Mouse (Mus musculus) midbrain, embryonic 11.5 days (tissue): Measurements from ENCODE around the gene Dpm1. TPM values are rescaled to one million over a fixed set of nuclear protein-coding genes. Genes with fewer than 3 reads are reported as not detected.

Experiments
- ATAC-seq: fragments of 200-750 bp; cut with Nextera tagmentation; 2 replicates; pipeline ENCODE4 v1.8.0; 2017; ENCODE audit warnings: moderate TSS enrichment, moderate library complexity; ENCODE audit not compliant: low FRiP score
- DNase-seq: peaks from one replicate; pipeline ENCODE4 v3.0.0; 2015; ENCODE audit warnings: low spot score; ENCODE audit errors: missing footprints
- H3K27ac ChIP-seq: fragments of 300-500 bp; sonication (generic); 2 replicates; pipeline ENCODE4 v1.5.1; 2014; ENCODE audit warnings: low read depth, low read length
- H3K27me3 ChIP-seq: fragments of 300-500 bp; sonication (generic); 2 replicates; pipeline ENCODE4 v1.6.1; 2014; ENCODE audit warnings: mild to moderate bottlenecking, low read length, moderate library complexity, mixed read lengths; ENCODE audit not compliant: control insufficient read depth, insufficient read depth
- H3K36me3 ChIP-seq: fragments of 300-500 bp; sonication (generic); 2 replicates; pipeline ENCODE4 v1.6.1; 2014; ENCODE audit warnings: mild to moderate bottlenecking, low read length, moderate library complexity, mixed read lengths; ENCODE audit not compliant: control insufficient read depth, insufficient read depth
- H3K4me1 ChIP-seq: fragments of 300-500 bp; sonication (generic); 2 replicates; pipeline ENCODE4 v1.6.1; 2014; ENCODE audit warnings: low read length; ENCODE audit not compliant: control insufficient read depth, insufficient read depth
- H3K4me2 ChIP-seq: fragments of 300-500 bp; sonication (generic); 2 replicates; pipeline ENCODE4 v1.6.1; 2014; ENCODE audit warnings: mild to moderate bottlenecking, moderate library complexity
- H3K4me3 ChIP-seq: fragments of 300-500 bp; sonication (generic); 2 replicates; pipeline ENCODE4 v1.5.1; 2014; ENCODE audit warnings: low read depth, low read length
- H3K9ac ChIP-seq: fragments of 300-500 bp; sonication (generic); 2 replicates; pipeline ENCODE4 v1.6.1; 2014; ENCODE audit warnings: low read length
- H3K9me3 ChIP-seq: fragments of 300-500 bp; sonication (generic); 2 replicates; pipeline ENCODE4 v1.6.1; 2016; ENCODE audit warnings: low read length; ENCODE audit not compliant: control insufficient read depth
- WGBS: fragments of 180-500 bp; shearing (Covaris S2); extraction: QIAGEN DNeasy Blood & Tissue Kit; methylation state at CpG from one replicate; pipeline ENCODE4 v1.1.7; 2014; 5-methylcytosine and 5-hydroxymethylcytosine counted together
- polyA plus RNA-seq: library from polyadenylated mRNA; unstranded; fragments of >200 nt; fragmentation: Nextera tagmentation; extraction: Ambion mirVana; gene quantifications from 2 replicates; pipeline ENCODE4 v1.2.1, GENCODE M21; 2014

The Dpm1 gene
- polyA plus RNA-seq, 1 experiment from 2014 or later: 75.4 TPM

DNA sequence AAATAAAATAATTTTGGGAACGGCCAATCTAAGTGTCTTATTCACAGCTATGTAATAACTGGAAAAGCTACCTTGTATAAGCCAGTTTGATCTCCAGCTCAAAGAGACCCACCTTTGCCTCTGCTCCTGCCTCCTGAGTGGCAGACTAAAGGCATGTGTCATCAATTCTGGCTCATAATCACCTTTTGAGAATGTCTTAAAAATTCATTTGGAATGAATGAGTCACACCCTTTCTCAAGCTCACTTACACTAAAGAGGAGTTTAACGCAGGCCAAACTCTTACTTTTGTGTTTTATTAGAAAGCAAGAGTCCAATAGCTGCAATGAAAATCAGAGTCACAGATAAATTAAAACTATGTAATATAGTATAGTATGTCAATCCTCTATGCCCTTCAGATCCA lies 38.5 kb downstream of the Dpm1 start:
- Histone ChIP-seq H3K4me1 (peaks cover 1% of the 10 kb centered on the region; the same call in 1 of the 2 replicates), H3K27me3 (no peaks in the 10 kb centered on the region), H3K36me3 (peaks cover 5% of the 10 kb centered on the region; the same call in 1 of the 2 replicates), H3K9ac (no peak overlapping the region), H3K4me3 (no peak overlapping the region), H3K4me2 (no peak overlapping the region), H3K27ac (no peak overlapping the region), H3K9me3 (no peaks in the 10 kb centered on the region)
- no peak for ATAC-seq
- DNase-seq: no peak
- 96% methylated on average over 2 of the region's 2 CpGs for WGBS

DNA sequence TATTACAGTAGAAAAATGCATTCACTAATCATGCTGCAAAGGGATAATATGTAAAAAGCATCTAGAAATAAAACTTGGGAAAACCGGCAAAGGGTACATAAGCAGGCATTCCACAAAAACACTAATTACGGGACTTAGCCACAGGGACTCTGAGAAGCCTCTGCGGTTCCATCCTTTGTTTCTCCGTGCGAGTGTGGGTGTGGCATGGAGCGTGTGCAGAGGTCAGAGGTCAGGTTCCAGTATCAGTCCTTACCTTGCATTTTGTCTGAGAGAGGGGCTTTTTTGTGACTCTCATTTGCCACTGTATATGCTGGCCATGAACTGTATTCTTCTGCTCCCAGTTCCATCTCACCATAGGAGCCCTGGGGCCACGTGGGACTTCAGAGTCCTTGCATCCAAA lies 54.4 kb downstream of the Dpm1 start:
- Histone ChIP-seq H3K27me3 (no peaks in the 10 kb centered on the region), H3K36me3 (0 out of 2 replicates have a peak, but pooled peaks cover 3% of the 10 kb centered on the region), H3K4me3 (no peak overlapping the region), H3K9ac (no peak overlapping the region), H3K9me3 (no peaks in the 10 kb centered on the region), H3K4me2 (no peak overlapping the region), H3K27ac (no peak overlapping the region), H3K4me1 (no peaks in the 10 kb centered on the region)
- WGBS: 40% methylated on average over 7 of the region's 7 CpGs
- DNase-seq: no peak
- no peak for ATAC-seq

DNA sequence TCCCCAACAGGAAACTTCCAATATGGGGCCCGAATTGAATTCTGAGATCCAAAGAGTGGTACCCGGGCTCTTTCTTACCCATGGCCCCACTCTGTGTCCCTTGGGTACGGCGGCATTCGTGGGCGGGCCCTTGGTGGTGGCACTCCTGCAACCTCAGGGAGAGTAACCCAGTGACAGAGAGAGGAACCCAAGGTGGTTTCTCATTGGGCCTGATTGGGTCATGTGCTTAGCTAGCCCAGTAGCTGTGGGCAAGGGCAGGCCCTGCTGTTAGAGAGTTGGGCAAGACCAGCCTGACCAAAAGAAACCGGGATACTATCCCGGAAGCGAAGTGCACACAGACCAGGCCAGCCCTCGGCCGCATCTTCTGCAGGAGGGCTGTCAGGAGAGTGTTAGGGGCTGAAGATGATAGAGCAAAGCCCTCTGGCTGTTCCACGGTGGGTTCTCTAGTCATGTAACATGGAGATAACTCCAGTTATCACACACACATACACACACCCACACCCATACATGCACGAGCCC lies 60.2 kb downstream of the Dpm1 start:
- Histone ChIP-seq H3K9ac (no peak overlapping the region), H3K27ac (no peak overlapping the region), H3K36me3 (no peaks in the 10 kb centered on the region), H3K9me3 (no peaks in the 10 kb centered on the region), H3K4me3 (no peak overlapping the region), H3K27me3 (no peaks in the 10 kb centered on the region), H3K4me2 (peak overlapping the region; percentile 20; the same call in 1 of the 2 replicates), H3K4me1 (peaks cover 27% of the 10 kb centered on the region)
- WGBS: 11% methylated on average over 13 of the region's 13 CpGs
- DNase-seq: peak; percentile 89
- ATAC-seq: peak; percentile 64

DNA sequence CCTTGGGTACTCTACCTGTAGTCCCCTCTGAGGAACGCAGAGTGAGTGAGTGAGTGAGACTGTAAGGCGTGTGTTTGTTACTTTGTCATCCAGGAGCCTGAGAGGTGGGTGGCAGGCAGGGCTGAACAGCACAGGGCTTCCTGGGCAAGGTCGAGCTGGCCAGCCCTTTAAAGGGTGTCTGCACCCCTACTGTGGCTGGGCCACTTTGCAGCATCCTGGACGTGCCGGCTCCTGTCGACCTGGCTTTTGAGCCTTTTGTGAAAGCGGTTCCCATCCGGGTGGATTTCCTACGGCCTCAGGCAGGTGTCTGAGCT lies 60.6 kb downstream of the Dpm1 start:
- no peak overlapping the region for H3K27ac ChIP-seq
- H3K9ac ChIP-seq: no peak overlapping the region
- H3K27me3 ChIP-seq: no peaks in the 10 kb centered on the region
- peak overlapping the region; percentile 20; the same call in 1 of the 2 replicates for H3K4me2 ChIP-seq
- H3K4me1 ChIP-seq: peaks cover 27% of the 10 kb centered on the region
- 3% methylated on average over 9 of the region's 9 CpGs for WGBS
- no peak overlapping the region for H3K4me3 ChIP-seq
- DNase-seq (no peak), ATAC-seq (0 out of 2 replicates have a peak, but pooled peaks have one; percentile 1)
- H3K36me3 ChIP-seq: no peaks in the 10 kb centered on the region
- no peaks in the 10 kb centered on the region for H3K9me3 ChIP-seq

DNA sequence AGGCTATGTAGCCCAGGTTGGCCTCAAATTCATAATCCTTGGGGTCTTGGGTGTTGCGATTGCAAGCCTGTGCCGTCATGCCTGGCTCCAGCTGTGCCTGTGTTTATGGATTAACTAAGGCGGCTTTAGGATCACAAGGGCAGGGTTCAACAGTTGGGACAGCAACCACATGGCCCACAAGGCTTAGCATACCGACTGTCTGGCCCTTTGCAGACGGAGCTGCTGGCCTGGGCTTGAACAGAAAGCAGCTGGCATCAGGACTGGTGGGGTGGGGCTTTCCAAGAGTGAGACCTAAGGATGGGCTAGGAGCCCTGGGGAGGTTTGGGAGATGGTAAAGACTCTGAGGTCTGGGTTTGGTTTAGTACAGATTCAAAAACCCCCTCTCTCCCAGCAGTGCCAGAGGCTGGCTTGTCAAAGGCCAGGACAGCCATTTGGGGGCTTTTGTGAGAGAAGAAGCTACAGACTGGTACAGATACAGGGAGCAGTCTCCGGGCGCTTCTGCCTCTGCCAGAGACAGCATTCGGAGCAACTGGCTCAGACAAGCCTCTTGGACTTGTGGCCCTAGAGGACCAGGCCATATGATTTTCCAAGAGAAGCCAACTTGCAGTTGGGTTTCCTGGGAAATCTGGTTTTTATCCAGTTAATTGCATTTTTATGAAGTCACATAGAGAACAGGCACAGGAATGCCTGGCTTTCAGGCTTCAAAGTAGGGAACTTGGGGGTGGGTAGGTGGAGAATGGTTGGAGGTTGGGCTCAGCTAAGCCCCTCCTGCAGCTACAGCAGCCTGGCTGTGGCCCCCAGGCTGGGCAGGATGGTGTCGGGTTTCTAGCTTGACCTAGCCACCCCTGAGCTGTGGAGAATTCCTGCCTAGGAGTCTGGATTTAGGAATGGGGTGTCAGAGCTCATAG lies 61.2 kb downstream of the Dpm1 start:
- DNase-seq (peak; percentile 89), ATAC-seq (peak; percentile 57)
- Histone ChIP-seq H3K27me3 (no peaks in the 10 kb centered on the region), H3K9ac (0 out of 2 replicates have a peak overlapping the region, but pooled peaks have one; percentile 33), H3K4me1 (peaks cover 27% of the 10 kb centered on the region), H3K36me3 (no peaks in the 10 kb centered on the region), H3K4me3 (no peak overlapping the region), H3K27ac (no peak overlapping the region; the same call in 1 of the 2 replicates), H3K9me3 (no peaks in the 10 kb centered on the region), H3K4me2 (no peak overlapping the region)
- 27% methylated on average over 9 of the region's 9 CpGs for WGBS

DNA sequence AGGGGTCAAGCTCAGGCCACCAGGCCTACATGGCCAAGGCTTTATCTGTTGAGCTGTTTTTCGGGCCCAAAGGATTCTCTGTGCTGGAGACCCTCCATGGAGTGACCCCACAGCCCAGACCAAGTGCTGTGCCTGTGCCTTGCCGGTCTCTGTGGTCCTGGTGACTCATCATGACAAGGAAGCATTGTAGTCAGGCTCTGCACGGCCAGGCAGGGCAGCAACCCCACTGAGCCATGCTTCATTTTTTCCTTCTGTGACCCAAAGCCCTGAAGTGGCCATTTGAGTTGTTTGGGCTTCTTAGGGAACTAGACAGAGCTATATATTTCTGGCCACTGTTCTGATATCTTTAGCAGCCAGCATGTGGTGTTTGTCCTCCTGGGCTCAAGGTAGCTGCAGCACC lies 62.6 kb downstream of the Dpm1 start:
- no peak overlapping the region for H3K27ac ChIP-seq
- 64% methylated on average over 3 of the region's 3 CpGs for WGBS

DNA sequence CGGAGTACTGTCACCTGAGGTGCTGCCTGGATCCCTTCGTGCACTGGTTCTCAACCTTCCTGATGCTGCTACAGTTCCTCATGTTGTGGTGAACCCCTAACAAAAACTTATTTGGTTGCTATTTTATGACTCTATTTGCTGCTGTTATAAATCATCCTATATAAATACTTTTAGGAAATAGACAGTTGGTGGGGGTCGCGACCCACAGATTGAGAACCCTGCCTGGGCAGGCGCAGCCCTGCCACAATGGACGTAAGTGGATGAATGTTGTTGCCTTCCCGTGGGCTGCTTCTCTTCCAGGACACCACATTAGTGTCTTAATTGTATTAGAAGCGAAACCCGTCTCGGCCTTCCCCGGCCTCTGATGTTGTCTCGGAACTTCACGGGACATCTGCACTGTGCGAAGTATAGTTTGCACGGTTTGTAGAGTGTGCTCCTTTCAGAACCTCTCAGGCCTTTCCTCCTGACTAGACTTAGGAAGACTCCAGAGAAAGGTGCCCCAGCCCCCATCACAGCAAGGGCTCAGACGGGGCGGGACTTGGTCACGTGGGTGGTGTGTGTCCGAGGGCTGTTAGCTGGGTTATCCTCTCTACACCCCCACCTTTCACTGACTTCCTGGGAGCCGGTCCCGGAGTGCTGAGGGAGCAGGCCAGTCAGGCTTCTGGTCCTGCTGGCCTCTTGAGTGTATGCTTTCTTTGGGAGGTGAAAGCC lies 63.5 kb downstream of the Dpm1 start:
- no peaks in the 10 kb centered on the region; the same call in 1 of the 2 replicates for H3K27me3 ChIP-seq
- no peak overlapping the region for H3K4me3 ChIP-seq
- peaks cover 27% of the 10 kb centered on the region for H3K4me1 ChIP-seq
- no peaks in the 10 kb centered on the region for H3K9me3 ChIP-seq
- no peak overlapping the region for H3K9ac ChIP-seq
- no peak for DNase-seq
- H3K27ac ChIP-seq: no peak overlapping the region
- no peak overlapping the region for H3K4me2 ChIP-seq
- no peak for ATAC-seq
- H3K36me3 ChIP-seq: no peaks in the 10 kb centered on the region
- 54% methylated on average over 21 of the region's 21 CpGs for WGBS

More for the DNA sequence above, 62.6 kb downstream of the Dpm1 start:
- H3K4me2 ChIP-seq: no peak overlapping the region
- no peak for DNase-seq
- H3K9me3 ChIP-seq: no peaks in the 10 kb centered on the region
- ATAC-seq: no peak
- H3K36me3 ChIP-seq: no peaks in the 10 kb centered on the region
- H3K9ac ChIP-seq: no peak overlapping the region
- peaks cover 27% of the 10 kb centered on the region for H3K4me1 ChIP-seq
- H3K27me3 ChIP-seq: no peaks in the 10 kb centered on the region
- no peak overlapping the region for H3K4me3 ChIP-seq

DNA sequence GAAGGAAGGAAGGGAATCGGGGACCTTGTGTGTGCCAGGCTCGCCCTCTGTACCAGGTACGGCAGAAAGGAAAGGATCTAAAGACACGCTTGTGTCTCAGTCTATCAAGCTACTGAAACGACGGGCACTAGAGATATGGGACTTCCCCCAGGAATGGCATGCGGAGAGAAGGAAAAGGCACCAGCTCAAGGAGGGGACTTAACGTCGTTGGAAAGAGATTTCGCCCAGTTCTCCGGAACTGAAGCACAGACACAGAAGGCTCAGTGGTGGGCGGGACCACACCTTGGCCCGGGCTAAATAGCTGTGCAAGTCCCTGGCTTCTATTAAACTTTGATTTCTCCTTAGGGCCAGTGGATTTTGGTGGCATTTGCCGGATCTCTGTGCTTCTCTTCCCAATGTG lies 68.4 kb downstream of the Dpm1 start:
- H3K4me3 ChIP-seq: peak overlapping the region; percentile 9; the same call in 1 of the 2 replicates
- peak overlapping the region; percentile 34 for H3K4me2 ChIP-seq
- ATAC-seq: no peak
- H3K4me1 ChIP-seq: peaks cover 16% of the 10 kb centered on the region; the same call in 1 of the 2 replicates
- 11% methylated on average over 14 of the region's 14 CpGs for WGBS
- H3K27ac ChIP-seq: no peak overlapping the region
- H3K9me3 ChIP-seq: no peaks in the 10 kb centered on the region
- DNase-seq: peak; percentile 89
- no peaks in the 10 kb centered on the region; the same call in none of the 2 replicates for H3K27me3 ChIP-seq
- peak overlapping the region; percentile 53 for H3K9ac ChIP-seq
- H3K36me3 ChIP-seq: no peaks in the 10 kb centered on the region
